Mouse (Mus musculus): Measurements from ENCODE around the gene Krtap10-10. TPM values are rescaled to one million over a fixed set of nuclear protein-coding genes. Genes with fewer than 3 reads are reported as not detected.

Gene Krtap10-10
- not detected in 2 replicates for polyA plus RNA-seq (2015; fragmentation: Nextera tagmentation; extraction: Ambion mirVana)

GRCm38 (mm10) chr10:77835647-77836046 is at the start of gene Krtap10-10:
Gene Krtap10-10, plus strand, starts transcription at chr10:77835947.

DNA sequence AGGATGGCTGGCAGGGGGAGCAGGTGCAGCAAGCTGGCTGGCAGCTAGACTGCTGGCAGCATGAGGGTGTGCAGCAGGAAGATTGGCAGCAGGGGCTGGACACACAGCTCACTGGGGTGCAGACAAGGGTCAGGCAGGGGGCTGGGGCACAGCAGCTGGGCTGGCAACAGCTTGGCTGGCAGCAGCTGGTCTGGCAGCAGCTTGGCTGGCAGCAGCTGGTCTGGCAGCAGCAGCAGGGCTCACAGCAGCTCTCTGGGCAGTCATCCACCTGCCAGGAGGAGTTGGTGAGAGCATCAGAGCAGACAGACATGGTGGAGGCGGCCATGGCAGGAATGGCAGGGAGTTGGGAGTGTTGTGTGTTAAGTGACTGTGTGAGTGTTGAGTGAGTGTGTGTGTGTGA is 47.9 kb upstream of the Krtap10-10 start, which contains the start of gene Gm7137:
Gene Gm7137 (minus strand): TSS at position 325 of the 400 bp plus-strand sequence.

GRCm38 (mm10) chr10:77794976-77795375 is 40.8 kb upstream of the Krtap10-10 start, which contains the start of gene Gm9639:
Gene Gm9639, minus strand, starts transcription at chr10:77795076.

GRCm38 (mm10) chr10:77798921-77799508 is 36.7 kb upstream of the Krtap10-10 start, which contains the start of gene Gm19668:
Gene Gm19668, minus strand, starts transcription at chr10:77799133.

GRCm38 (mm10) chr10:77811743-77812142 is 24.0 kb upstream of the Krtap10-10 start, which contains the start of gene Gm9507:
Gene Gm9507, minus strand, starts transcription at chr10:77811843.

DNA sequence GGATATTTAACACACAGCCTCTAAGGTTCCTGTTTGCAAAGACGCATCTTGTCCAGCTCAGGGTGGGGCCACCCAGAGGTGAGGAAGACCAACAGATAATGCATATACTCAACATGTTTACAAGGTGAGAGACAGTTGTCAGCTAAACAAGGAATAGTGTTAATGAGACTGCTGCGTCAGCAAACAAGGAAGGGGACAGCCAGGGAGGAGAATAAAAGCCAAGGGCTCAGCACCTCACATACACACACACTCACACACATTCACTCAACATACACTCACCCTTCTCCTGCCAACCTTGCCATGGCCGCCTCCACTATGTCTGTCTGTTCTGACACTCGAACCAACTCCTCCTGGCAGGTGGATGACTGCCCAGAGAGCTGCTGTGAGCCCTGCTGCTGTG is 21.4 kb upstream of the Krtap10-10 start, which contains the start of gene Gm2696:
Gene Gm2696 (plus strand): TSS at position 301 of the 400 bp plus-strand sequence.

DNA sequence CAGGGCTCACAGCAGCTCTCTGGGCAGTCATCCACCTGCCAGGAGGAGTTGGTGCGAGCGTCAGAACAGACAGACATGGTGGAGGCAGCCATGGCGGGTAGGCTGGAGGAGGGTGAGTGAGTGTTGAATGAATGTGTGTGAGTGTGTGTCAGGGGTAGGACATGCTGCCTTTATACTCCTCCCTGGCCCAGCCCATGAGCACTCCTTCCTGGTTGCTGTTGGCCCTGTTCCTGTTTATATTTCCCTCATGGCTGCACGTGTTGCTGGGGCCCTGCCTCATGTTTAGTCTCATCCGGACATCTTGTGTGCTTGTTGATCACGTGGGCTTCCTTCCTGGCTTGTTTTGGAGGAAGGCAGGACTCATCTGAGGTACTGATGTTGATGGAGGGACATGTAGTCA is 8.8 kb upstream of the Krtap10-10 start, which contains the start of gene Krtap10-4:
Gene Krtap10-4 (minus strand): TSS at position 145 of the 400 bp plus-strand sequence.

GRCm38 (mm10) chr10:77846503-77846902 is 10.8 kb downstream of the Krtap10-10 start, which contains the start of gene Gm36176:
Gene Gm36176, plus strand, starts transcription at chr10:77846803.

DNA sequence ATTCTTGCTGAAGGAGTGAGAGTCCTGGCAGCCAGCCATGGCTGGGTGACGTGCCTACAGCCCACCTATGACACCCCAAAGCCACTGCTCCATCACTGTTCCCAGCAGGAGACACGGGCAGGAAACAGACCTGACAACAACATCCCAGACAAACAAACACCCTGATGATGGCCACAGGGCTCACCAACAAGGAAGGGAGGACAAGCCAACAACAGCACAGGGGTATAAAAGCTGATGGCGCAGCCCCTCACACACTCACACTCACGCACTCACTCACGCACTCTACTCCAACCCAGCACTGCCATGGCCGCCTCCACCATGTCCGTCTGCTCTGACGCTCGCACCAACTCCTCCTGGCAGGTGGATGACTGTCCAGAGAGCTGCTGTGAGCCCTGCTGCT is 16.8 kb downstream of the Krtap10-10 start, which contains the start of gene Gm10318:
Gene Gm10318 (plus strand): TSS at position 301 of the 400 bp plus-strand sequence.

DNA sequence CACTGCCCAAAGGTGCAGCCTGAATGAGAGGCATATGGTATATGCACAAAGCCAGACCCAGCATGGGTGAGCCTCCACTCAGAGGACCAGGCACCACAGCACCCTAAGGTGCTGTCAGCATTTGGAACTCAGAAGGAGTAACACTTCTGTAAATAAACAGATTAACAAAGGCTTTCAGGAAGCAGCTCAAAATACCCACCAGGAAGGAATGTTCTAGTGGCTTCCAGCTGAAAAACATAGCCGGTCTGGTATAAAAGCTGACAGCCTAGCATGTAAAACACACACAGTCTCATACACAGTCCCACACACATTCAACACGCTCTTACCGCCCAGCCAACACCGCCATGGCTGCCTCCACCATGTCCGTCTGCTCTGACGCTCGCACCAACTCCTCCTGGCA is 25.9 kb downstream of the Krtap10-10 start, which contains the start of gene Gm3285:
Gene Gm3285 (plus strand): TSS at position 301 of the 400 bp plus-strand sequence.

Other genes starting within 250 kb of the Krtap10-10 start
- gene Sumo3, start 229.8 kb upstream of the Krtap10-10 start, polyA plus RNA-seq (2015; fragmentation: Nextera tagmentation; extraction: Ambion mirVana) = 133 and 146 TPM in 2 replicates
- 5.2 and 11.3 TPM in 2 replicates for gene Gm49325, start 229.8 kb upstream of the Krtap10-10 start, polyA plus RNA-seq (2015; fragmentation: Nextera tagmentation; extraction: Ambion mirVana)
- 112 and 114 TPM in 2 replicates for gene Ube2g2, start 213.7 kb upstream of the Krtap10-10 start, polyA plus RNA-seq (2015; fragmentation: Nextera tagmentation; extraction: Ambion mirVana)
- 0.07 TPM in 1 of 2 replicates, not detected in the other for gene Tspear, start 149.4 kb upstream of the Krtap10-10 start, polyA plus RNA-seq (2015; fragmentation: Nextera tagmentation; extraction: Ambion mirVana)
- not detected in 2 replicates for gene Gm19402, start 145.2 kb upstream of the Krtap10-10 start, polyA plus RNA-seq (2015; fragmentation: Nextera tagmentation; extraction: Ambion mirVana)
- gene Gm9508, start 138.7 kb upstream of the Krtap10-10 start, polyA plus RNA-seq (2015; fragmentation: Nextera tagmentation; extraction: Ambion mirVana) = not detected in 2 replicates
- gene Gm10272, start 129.3 kb upstream of the Krtap10-10 start, polyA plus RNA-seq (2015; fragmentation: Nextera tagmentation; extraction: Ambion mirVana) = not detected in 2 replicates
- not detected in 2 replicates for gene Gm10024, start 124.5 kb upstream of the Krtap10-10 start, polyA plus RNA-seq (2015; fragmentation: Nextera tagmentation; extraction: Ambion mirVana)
- gene Gm10142, start 120.1 kb upstream of the Krtap10-10 start, polyA plus RNA-seq (2015; fragmentation: Nextera tagmentation; extraction: Ambion mirVana) = not detected in 2 replicates
- gene Krtap12-1, start 115.3 kb upstream of the Krtap10-10 start, polyA plus RNA-seq (2015; fragmentation: Nextera tagmentation; extraction: Ambion mirVana) = not detected in 2 replicates
- not detected in 2 replicates for gene Gm10100, start 109.5 kb upstream of the Krtap10-10 start, polyA plus RNA-seq (2015; fragmentation: Nextera tagmentation; extraction: Ambion mirVana)
- gene Gm18596, start 93.3 kb upstream of the Krtap10-10 start, polyA plus RNA-seq (2015; fragmentation: Nextera tagmentation; extraction: Ambion mirVana) = not detected in 2 replicates
- gene Gm9736, start 84.6 kb upstream of the Krtap10-10 start, polyA plus RNA-seq (2015; fragmentation: Nextera tagmentation; extraction: Ambion mirVana) = not detected in 2 replicates
- not detected in 2 replicates for gene Gm3233, start 76.3 kb upstream of the Krtap10-10 start, polyA plus RNA-seq (2015; fragmentation: Nextera tagmentation; extraction: Ambion mirVana)
- gene Gm3238, start 64.6 kb upstream of the Krtap10-10 start, polyA plus RNA-seq (2015; fragmentation: Nextera tagmentation; extraction: Ambion mirVana) = not detected in 2 replicates
- not detected in 2 replicates for gene Gm7138, start 59.0 kb upstream of the Krtap10-10 start, polyA plus RNA-seq (2015; fragmentation: Nextera tagmentation; extraction: Ambion mirVana)
- not detected in 2 replicates for gene Gm3250, start 53.4 kb upstream of the Krtap10-10 start, polyA plus RNA-seq (2015; fragmentation: Nextera tagmentation; extraction: Ambion mirVana)
- not detected in 2 replicates for gene Gm7137, start 47.7 kb upstream of the Krtap10-10 start, polyA plus RNA-seq (2015; fragmentation: Nextera tagmentation; extraction: Ambion mirVana)
- not detected in 2 replicates for gene Gm9639, start 40.9 kb upstream of the Krtap10-10 start, polyA plus RNA-seq (2015; fragmentation: Nextera tagmentation; extraction: Ambion mirVana)
- not detected in 2 replicates for gene Gm19668, start 36.8 kb upstream of the Krtap10-10 start, polyA plus RNA-seq (2015; fragmentation: Nextera tagmentation; extraction: Ambion mirVana)
- gene Gm9507, start 24.1 kb upstream of the Krtap10-10 start, polyA plus RNA-seq (2015; fragmentation: Nextera tagmentation; extraction: Ambion mirVana) = not detected in 2 replicates
- not detected in 2 replicates for gene Gm2696, start 21.3 kb upstream of the Krtap10-10 start, polyA plus RNA-seq (2015; fragmentation: Nextera tagmentation; extraction: Ambion mirVana)
- not detected in 2 replicates for gene Krtap10-4, start 8.9 kb upstream of the Krtap10-10 start, polyA plus RNA-seq (2015; fragmentation: Nextera tagmentation; extraction: Ambion mirVana)
- not detected in 2 replicates for gene Gm36176, start 10.9 kb downstream of the Krtap10-10 start, polyA plus RNA-seq (2015; fragmentation: Nextera tagmentation; extraction: Ambion mirVana)
- not detected in 2 replicates for gene Gm10318, start 16.9 kb downstream of the Krtap10-10 start, polyA plus RNA-seq (2015; fragmentation: Nextera tagmentation; extraction: Ambion mirVana)
- not detected in 2 replicates for gene Gm3285, start 26.0 kb downstream of the Krtap10-10 start, polyA plus RNA-seq (2015; fragmentation: Nextera tagmentation; extraction: Ambion mirVana)
- gene Lrrc3, start 66.6 kb downstream of the Krtap10-10 start, polyA plus RNA-seq (2015; fragmentation: Nextera tagmentation; extraction: Ambion mirVana) = 0.61 and 0.74 TPM in 2 replicates
- 0.33 and 0.35 TPM in 2 replicates for gene Trpm2, start 134.6 kb downstream of the Krtap10-10 start, polyA plus RNA-seq (2015; fragmentation: Nextera tagmentation; extraction: Ambion mirVana)
- gene 1810043G02Rik, start 142.6 kb downstream of the Krtap10-10 start, polyA plus RNA-seq (2015; fragmentation: Nextera tagmentation; extraction: Ambion mirVana) = 12.9 and 13.1 TPM in 2 replicates
- 13.1 and 19.4 TPM in 2 replicates for gene Pfkl, start 174.1 kb downstream of the Krtap10-10 start, polyA plus RNA-seq (2015; fragmentation: Nextera tagmentation; extraction: Ambion mirVana)
- gene Dnmt3l, start 206.0 kb downstream of the Krtap10-10 start, polyA plus RNA-seq (2015; fragmentation: Nextera tagmentation; extraction: Ambion mirVana) = 0.09 and 0.40 TPM in 2 replicates
- not detected in 2 replicates for gene Aire, start 207.7 kb downstream of the Krtap10-10 start, polyA plus RNA-seq (2015; fragmentation: Nextera tagmentation; extraction: Ambion mirVana)
- gene Icosl, start 233.4 kb downstream of the Krtap10-10 start, polyA plus RNA-seq (2015; fragmentation: Nextera tagmentation; extraction: Ambion mirVana) = 2.6 and 2.9 TPM in 2 replicates

Measured in skeletal muscle tissue, postnatal 0 days (tissue).